Mouse (Mus musculus): ENCODE results near the gene Arl8b. TPM values are rescaled to one million over a fixed set of nuclear protein-coding genes. Genes with fewer than 3 reads are reported as not detected.
A peak's percentile ranks its signal among the peaks of the same experiment; 100 is the strongest.

The Arl8b gene
- polyA plus RNA-seq, 1 experiment from 2014 or later, result 77.9 TPM

- Histone ChIP-seq H3K27ac (ENCODE audit: low read depth) (no peak overlapping the region), H3K36me3 (ENCODE audit: insufficient read depth) (no peaks in the 10 kb centered on the region), H3K9ac (no peak overlapping the region), H3K4me2 (no peak overlapping the region), H3K4me1 (ENCODE audit: insufficient read depth) (0 out of 2 replicates have a peak, but pooled peaks cover 3% of the 10 kb centered on the region), H3K27me3 (ENCODE audit: insufficient read depth, low read length) (no peaks in the 10 kb centered on the region), H3K9me3 (ENCODE audit: low read depth, low read length) (no peaks in the 10 kb centered on the region), H3K4me3 (ENCODE audit: low read depth, low read length) (no peak overlapping the region)
- ATAC-seq (ENCODE audit: insufficient read depth) (no peak), DNase-seq (no peak)
- WGBS, result 75% methylated on average over 7 of the region's 7 CpGs
- no peak for TF ChIP-seq CTCF (IDR thresholded peaks at IDR 0.05; ENCODE audit: low read depth)
Measured at GRCm38 (mm10) chr6:108805871-108806270, 23.0 kb downstream of the Arl8b start.

- no peak for DNase-seq
- 0 out of 2 replicates have a peak, but pooled peaks have one; percentile 14 for TF ChIP-seq CTCF (IDR thresholded peaks at IDR 0.05; ENCODE audit: low read depth)
Measured at GRCm38 (mm10) chr6:108807446-108807845, 24.5 kb downstream of the Arl8b start.

DNA sequence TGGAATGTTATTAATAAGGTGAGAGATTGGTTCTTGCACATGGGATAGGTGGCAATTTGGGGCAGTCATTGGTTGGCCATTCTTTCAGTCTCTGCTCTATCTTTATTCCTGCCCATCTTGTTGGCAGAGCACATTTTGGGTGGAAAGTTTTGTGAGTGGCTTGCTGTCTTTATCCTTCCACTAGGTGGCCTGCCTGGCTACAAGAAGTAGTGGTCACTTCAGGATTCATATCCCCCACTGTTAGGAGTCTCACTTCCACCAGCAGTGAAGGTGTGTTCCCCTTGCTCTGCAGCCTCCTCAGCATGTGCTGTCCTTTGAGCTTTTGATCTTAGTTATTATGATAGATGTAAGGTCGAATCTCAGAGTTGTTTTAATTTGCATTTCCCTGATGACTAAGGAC lies 25.9 kb downstream of the Arl8b start:
- Histone ChIP-seq H3K9ac (no peak overlapping the region), H3K4me1 (ENCODE audit: insufficient read depth) (0 out of 2 replicates have a peak, but pooled peaks cover 3% of the 10 kb centered on the region), H3K4me2 (no peak overlapping the region), H3K27ac (ENCODE audit: low read depth) (no peak overlapping the region), H3K36me3 (ENCODE audit: insufficient read depth) (0 out of 2 replicates have a peak, but pooled peaks cover 3% of the 10 kb centered on the region), H3K4me3 (ENCODE audit: low read depth, low read length) (no peak overlapping the region), H3K27me3 (ENCODE audit: insufficient read depth, low read length) (no peaks in the 10 kb centered on the region), H3K9me3 (ENCODE audit: low read depth, low read length) (no peaks in the 10 kb centered on the region)
- no peak for ATAC-seq (ENCODE audit: insufficient read depth)
- WGBS, result 67% methylated on average over 1 of the region's 1 CpGs
- TF ChIP-seq CTCF (IDR thresholded peaks at IDR 0.05; ENCODE audit: low read depth), result peak; percentile 19; the same call in 1 of the 2 replicates
- DNase-seq, result no peak

More at GRCm38 (mm10) chr6:108807446-108807845, 24.5 kb downstream of the Arl8b start:
- Histone ChIP-seq H3K9me3 (ENCODE audit: low read depth, low read length) (no peaks in the 10 kb centered on the region), H3K9ac (no peak overlapping the region), H3K4me3 (ENCODE audit: low read depth, low read length) (no peak overlapping the region), H3K27me3 (ENCODE audit: insufficient read depth, low read length) (no peaks in the 10 kb centered on the region), H3K27ac (ENCODE audit: low read depth) (no peak overlapping the region), H3K36me3 (ENCODE audit: insufficient read depth) (no peaks in the 10 kb centered on the region), H3K4me1 (ENCODE audit: insufficient read depth) (0 out of 2 replicates have a peak, but pooled peaks cover 3% of the 10 kb centered on the region), H3K4me2 (no peak overlapping the region)
- no peak for ATAC-seq (ENCODE audit: insufficient read depth)
- 67% methylated on average over 3 of the region's 3 CpGs for WGBS

DNA sequence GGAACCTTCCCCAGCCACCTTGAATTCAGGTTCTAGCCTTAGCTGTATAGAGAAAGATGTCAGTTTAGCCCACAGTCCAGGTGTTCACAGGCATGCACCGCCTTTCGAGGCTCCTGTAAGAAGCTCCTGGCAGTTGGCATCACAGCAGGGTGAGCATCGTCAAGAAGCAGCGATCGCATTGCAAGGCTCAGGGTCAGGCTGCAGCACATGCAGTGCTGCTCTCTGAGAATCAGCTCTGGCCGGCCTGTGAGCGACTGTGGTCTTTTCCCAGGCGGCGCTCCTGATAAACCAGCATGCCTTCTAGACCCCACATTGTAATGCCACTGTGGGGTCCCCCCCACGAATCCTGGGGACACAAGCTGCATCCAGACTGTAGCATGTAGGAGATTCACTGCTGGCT lies 27.3 kb downstream of the Arl8b start:
- H3K36me3 ChIP-seq (ENCODE audit: insufficient read depth), result peaks cover 3% of the 10 kb centered on the region; the same call in 1 of the 2 replicates
- 0 out of 2 replicates have a peak, but pooled peaks cover 1% of the 10 kb centered on the region for H3K4me1 ChIP-seq (ENCODE audit: insufficient read depth)
- DNase-seq, result no peak
- no peaks in the 10 kb centered on the region for H3K27me3 ChIP-seq (ENCODE audit: insufficient read depth, low read length)
- H3K9ac ChIP-seq, result no peak overlapping the region
- whole genome bisulfite sequencing, result 65% methylated on average over 10 of the region's 10 CpGs
- no peak for ATAC-seq (ENCODE audit: insufficient read depth)
- H3K4me3 ChIP-seq (ENCODE audit: low read depth, low read length), result no peak overlapping the region
- no peak for TF ChIP-seq CTCF (IDR thresholded peaks at IDR 0.05; ENCODE audit: low read depth)
- no peak overlapping the region for H3K4me2 ChIP-seq
- H3K27ac ChIP-seq (ENCODE audit: low read depth), result no peak overlapping the region
- H3K9me3 ChIP-seq (ENCODE audit: low read depth, low read length), result no peaks in the 10 kb centered on the region

DNA sequence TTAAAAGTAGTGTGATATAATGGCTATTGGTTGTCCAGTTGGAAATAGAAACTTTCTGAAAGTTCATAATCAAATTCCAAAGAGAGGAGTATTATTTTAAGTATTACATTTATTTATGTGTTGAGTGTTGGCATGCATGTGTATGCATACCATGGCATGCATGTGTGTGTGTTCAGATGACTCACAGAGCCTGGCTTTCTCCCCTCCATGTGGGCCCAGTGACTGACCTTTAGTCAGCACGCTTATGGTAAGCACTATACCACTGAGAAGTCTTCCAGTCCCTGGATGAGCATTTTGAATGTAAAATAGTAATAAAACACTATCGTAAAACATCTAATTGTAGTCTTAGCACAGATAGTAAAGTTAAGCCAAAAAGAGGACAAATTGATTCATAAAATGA lies 29.2 kb downstream of the Arl8b start:
- H3K4me1 ChIP-seq (ENCODE audit: insufficient read depth), result no peaks in the 10 kb centered on the region
- no peak for TF ChIP-seq CTCF (IDR thresholded peaks at IDR 0.05; ENCODE audit: low read depth)
- H3K27ac ChIP-seq (ENCODE audit: low read depth), result no peak overlapping the region
- H3K9me3 ChIP-seq (ENCODE audit: low read depth, low read length), result no peaks in the 10 kb centered on the region
- no peak overlapping the region for H3K4me3 ChIP-seq (ENCODE audit: low read depth, low read length)
- no peak overlapping the region for H3K4me2 ChIP-seq
- no peak overlapping the region for H3K9ac ChIP-seq
- 88% methylated on average over 2 of the region's 2 CpGs for WGBS
- peaks cover 3% of the 10 kb centered on the region; the same call in 1 of the 2 replicates for H3K36me3 ChIP-seq (ENCODE audit: insufficient read depth)
- ATAC-seq (ENCODE audit: insufficient read depth) (no peak), DNase-seq (no peak)
- no peaks in the 10 kb centered on the region for H3K27me3 ChIP-seq (ENCODE audit: insufficient read depth, low read length)

DNA sequence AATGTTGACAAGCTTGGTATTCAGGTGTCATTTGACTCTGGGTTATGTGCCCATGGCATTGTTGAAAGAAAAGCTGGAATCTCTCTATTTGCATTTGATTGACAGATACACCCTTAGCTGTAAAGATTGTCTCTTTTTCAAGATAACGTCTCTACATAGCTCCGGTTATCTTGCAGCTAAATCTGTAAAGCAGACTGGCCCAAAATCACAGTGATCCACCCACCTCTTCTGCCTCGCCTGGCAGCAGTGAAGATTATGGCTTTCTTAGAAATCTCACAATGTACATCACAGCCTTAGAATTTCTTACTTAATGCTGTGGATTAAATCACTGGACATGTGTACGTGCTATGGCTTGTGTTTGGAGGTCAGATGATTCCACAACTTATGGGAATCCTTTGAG lies 34.6 kb downstream of the Arl8b start:
- TF ChIP-seq CTCF (IDR thresholded peaks at IDR 0.05; ENCODE audit: low read depth), result no peak
- H3K36me3 ChIP-seq (ENCODE audit: insufficient read depth), result peaks cover 43% of the 10 kb centered on the region
- WGBS, result 75% methylated on average over 4 of the region's 4 CpGs

DNA sequence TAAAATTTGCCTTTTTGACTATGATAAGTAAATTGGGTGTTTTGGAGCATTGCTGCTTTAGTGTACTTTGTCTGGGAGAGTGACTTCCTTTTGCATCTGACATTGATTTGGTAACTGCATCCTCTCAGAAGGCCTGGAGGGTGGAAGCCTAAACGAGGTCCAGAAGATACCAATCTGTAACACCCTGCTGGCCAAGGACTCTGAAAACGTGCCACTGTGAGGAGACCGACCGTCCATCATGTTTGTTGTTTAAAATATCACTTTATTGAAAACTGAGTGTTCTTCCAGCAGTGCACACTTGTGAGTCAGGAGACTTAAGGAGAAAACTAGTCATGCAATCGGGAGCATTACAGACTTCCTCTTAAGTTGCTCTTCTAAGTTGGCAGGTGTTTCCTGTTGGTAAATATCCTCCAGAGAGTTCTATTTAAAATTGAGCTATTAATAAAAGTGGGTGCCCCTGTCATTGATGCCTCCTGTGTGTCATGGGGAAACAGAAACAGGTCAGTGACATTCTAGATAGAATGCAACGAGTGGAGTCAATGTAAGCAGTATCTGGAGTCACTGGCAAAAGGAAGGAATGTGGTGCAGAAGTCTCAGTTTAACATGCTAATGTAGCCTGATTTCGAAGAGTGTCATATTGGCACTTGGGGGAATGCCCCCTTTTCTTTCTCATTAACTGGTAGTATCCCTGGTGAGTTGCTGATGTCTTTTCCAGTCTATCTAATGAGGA lies 42.1 kb downstream of the Arl8b start:
- ATAC-seq (ENCODE audit: insufficient read depth) (no peak), DNase-seq (peak; percentile 13)
- no peaks in the 10 kb centered on the region for H3K9me3 ChIP-seq (ENCODE audit: low read depth, low read length)
- H3K4me2 ChIP-seq, result no peak overlapping the region
- no peak overlapping the region for H3K9ac ChIP-seq
- no peak overlapping the region for H3K27ac ChIP-seq (ENCODE audit: low read depth)
- 59% methylated on average over 7 of the region's 7 CpGs for WGBS
- H3K36me3 ChIP-seq (ENCODE audit: insufficient read depth), result peaks cover 36% of the 10 kb centered on the region
- H3K4me1 ChIP-seq (ENCODE audit: insufficient read depth), result peaks cover 4% of the 10 kb centered on the region; the same call in 1 of the 2 replicates
- H3K27me3 ChIP-seq (ENCODE audit: insufficient read depth, low read length), result no peaks in the 10 kb centered on the region
- no peak overlapping the region for H3K4me3 ChIP-seq (ENCODE audit: low read depth, low read length)
- no peak for TF ChIP-seq CTCF (IDR thresholded peaks at IDR 0.05; ENCODE audit: low read depth)

More for the DNA sequence above, 34.6 kb downstream of the Arl8b start:
- no peak for ATAC-seq (ENCODE audit: insufficient read depth)
- no peak overlapping the region for H3K4me3 ChIP-seq (ENCODE audit: low read depth, low read length)
- no peaks in the 10 kb centered on the region for H3K27me3 ChIP-seq (ENCODE audit: insufficient read depth, low read length)
- no peak overlapping the region for H3K4me2 ChIP-seq
- H3K9me3 ChIP-seq (ENCODE audit: low read depth, low read length), result no peaks in the 10 kb centered on the region
- DNase-seq, result no peak
- H3K9ac ChIP-seq, result no peak overlapping the region
- H3K4me1 ChIP-seq (ENCODE audit: insufficient read depth), result no peaks in the 10 kb centered on the region
- no peak overlapping the region for H3K27ac ChIP-seq (ENCODE audit: low read depth)

Data from lung, embryonic 14.5 days (tissue).